Mouse (Mus musculus): Measurements from ENCODE around the gene Alpk1. TPM values are rescaled to one million over a fixed set of nuclear protein-coding genes. Genes with fewer than 3 reads are reported as not detected.
A peak's percentile ranks its signal among the peaks of the same experiment; 100 is the strongest.

Alpk1 gene
- total RNA-seq, 2 experiments from 2014 or later: 5.8 to 6.1 TPM

- no peak for DNase-seq (ENCODE audit: low spot score in 2 of 2)
Measured at GRCm38 (mm10) chr3:127630735-127631372, 149.5 kb downstream of the Alpk1 start.

- DNase-seq (ENCODE audit: low spot score in 2 of 2): no peak
Measured at GRCm38 (mm10) chr3:127630190-127630589, 150.1 kb downstream of the Alpk1 start.

- no peak for DNase-seq (ENCODE audit: low spot score in 2 of 2)
Measured at GRCm38 (mm10) chr3:127628311-127629184, 151.8 kb downstream of the Alpk1 start.

GRCm38 (mm10) chr3:127627956-127628310 lies 152.4 kb downstream of the Alpk1 start:
- DNase-seq (ENCODE audit: low spot score in 2 of 2): no peak

GRCm38 (mm10) chr3:127627151-127627955 lies 153.0 kb downstream of the Alpk1 start:
- no peak for DNase-seq (ENCODE audit: low spot score in 2 of 2)

GRCm38 (mm10) chr3:127626524-127626923 lies 153.8 kb downstream of the Alpk1 start:
- DNase-seq (ENCODE audit: low spot score in 2 of 2): no peak

GRCm38 (mm10) chr3:127625701-127626399 lies 154.5 kb downstream of the Alpk1 start:
- no peak for DNase-seq (ENCODE audit: low spot score in 2 of 2)

GRCm38 (mm10) chr3:127625296-127625695 lies 155.0 kb downstream of the Alpk1 start:
- peak; percentile 48 to 53 for DNase-seq (ENCODE audit: low spot score in 2 of 2)

Other genes starting within 250 kb of the Alpk1 start
- 10 to 100 TPM; 18.0 to 19.4 TPM for gene Larp7, start 227.2 kb downstream of the Alpk1 start, total RNA-seq (2021)
- 1 to 10 TPM; 2.9 to 3.7 TPM for gene Zgrf1, start 227.0 kb downstream of the Alpk1 start, total RNA-seq (2021)
- not detected for gene Neurog2, start 147.4 kb downstream of the Alpk1 start, total RNA-seq (2021)
- 1 to 10 TPM; 7.6 to 8.6 TPM for gene Tifa, start 9.3 kb upstream of the Alpk1 start, total RNA-seq (2021)
- gene Ap1ar, start 57.0 kb upstream of the Alpk1 start, total RNA-seq (2021): 10 to 100 TPM; 82.3 to 82.5 TPM
- 1 to 10 TPM; 2.3 to 2.7 TPM for gene Fam241a, start 115.8 kb upstream of the Alpk1 start, total RNA-seq (2021)